Mouse (Mus musculus): Measurements from ENCODE around the gene Ociad1. TPM values are rescaled to one million over a fixed set of nuclear protein-coding genes. Genes with fewer than 3 reads are reported as not detected.
A peak's percentile ranks its signal among the peaks of the same experiment; 100 is the strongest.

The Ociad1 gene
- polyA plus RNA-seq, 1 experiment from 2014 or later = 216 TPM

DNA sequence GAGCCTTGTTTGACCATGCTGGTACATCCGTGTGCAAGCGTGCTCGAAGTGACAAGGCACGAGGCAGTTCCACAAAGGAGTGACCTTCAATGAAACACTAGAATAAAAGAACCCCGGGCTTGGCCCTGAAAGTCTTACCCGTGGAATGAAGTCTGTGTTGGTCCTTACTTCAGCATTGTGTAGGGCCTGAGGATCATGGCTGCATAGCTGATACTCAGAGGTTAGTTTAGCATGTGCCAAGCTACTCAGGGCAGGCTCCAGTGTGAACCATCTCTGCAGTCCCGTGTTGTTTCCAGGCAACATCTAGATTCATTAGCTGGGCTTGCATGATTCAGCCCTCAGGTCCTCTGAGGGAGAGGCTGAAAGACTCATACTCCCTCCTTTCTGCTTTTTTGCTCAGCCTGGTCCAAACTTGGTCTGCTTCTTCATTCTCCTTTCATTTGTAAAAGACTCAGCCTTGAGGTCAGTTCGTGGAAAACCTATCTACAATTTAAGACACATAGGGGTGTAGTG is 48.2 kb downstream of the Ociad1 start, which contains the start of gene Ociad2:
Ociad2 (minus strand) TSS at position 306 of the 513 bp plus-strand sequence.
- Histone ChIP-seq H3K9me3 (no peaks in the 10 kb centered on the region), H3K4me3 (no peak within 1 kb of the TSS), H3K9ac (no peak within 1 kb of the TSS), H3K4me1 (peaks cover 12% of the 10 kb centered on the region; the same call in 1 of the 2 replicates), H3K27ac (no peak within 1 kb of the TSS), H3K36me3 (no peaks in the 10 kb centered on the region), H3K27me3 (no peaks in the 10 kb centered on the region), H3K4me2 (no peak within 1 kb of the TSS)
- WGBS = 83% methylated on average over 8 of the region's 8 CpGs
- no peak for ATAC-seq (ENCODE audit: insufficient number of reproducible peaks, insufficient read depth, low FRiP score, low TSS enrichment, low read depth)

DNA sequence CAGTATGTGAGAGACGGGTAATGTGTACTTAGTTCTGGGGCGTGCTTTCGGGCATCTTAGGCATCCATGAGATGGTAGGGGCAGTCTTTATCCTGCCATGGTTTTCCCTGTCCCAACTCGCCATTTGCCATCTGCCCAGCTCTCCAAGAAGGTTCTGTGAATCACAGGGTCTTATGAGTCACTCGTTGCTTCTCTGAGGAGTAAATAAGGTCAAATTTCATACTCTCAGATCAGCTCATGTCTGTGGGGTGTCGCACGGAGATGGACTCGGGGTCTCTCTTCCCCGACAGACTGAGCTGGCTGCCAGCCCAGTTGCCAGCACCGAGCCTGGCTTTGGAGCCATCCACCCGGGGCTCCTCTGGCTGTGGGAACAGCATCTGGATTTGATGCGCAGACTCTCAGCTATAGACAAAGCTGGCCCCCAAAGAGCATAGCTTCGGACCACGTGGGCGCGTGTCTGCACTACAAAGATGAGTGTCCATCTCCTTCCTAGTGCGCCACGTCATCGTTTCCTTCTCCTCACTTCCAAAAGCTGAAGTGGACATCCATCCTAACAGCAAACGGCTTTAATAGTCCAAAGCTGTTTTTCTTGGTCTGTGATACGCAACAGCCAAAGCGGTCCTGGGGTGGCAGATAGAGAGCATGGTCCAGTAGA is 50.2 kb downstream of the Ociad1 start:
- Histone ChIP-seq H3K4me2 (no peak overlapping the region), H3K9me3 (no peaks in the 10 kb centered on the region), H3K27ac (no peak overlapping the region), H3K27me3 (0 out of 2 replicates have a peak, but pooled peaks cover 4% of the 10 kb centered on the region), H3K36me3 (no peaks in the 10 kb centered on the region), H3K9ac (no peak overlapping the region), H3K4me1 (peaks cover 6% of the 10 kb centered on the region; the same call in 1 of the 2 replicates), H3K4me3 (no peak overlapping the region)
- 69% methylated on average over 22 of the region's 22 CpGs for WGBS
- ATAC-seq (ENCODE audit: insufficient number of reproducible peaks, insufficient read depth, low FRiP score, low TSS enrichment, low read depth) = no peak

DNA sequence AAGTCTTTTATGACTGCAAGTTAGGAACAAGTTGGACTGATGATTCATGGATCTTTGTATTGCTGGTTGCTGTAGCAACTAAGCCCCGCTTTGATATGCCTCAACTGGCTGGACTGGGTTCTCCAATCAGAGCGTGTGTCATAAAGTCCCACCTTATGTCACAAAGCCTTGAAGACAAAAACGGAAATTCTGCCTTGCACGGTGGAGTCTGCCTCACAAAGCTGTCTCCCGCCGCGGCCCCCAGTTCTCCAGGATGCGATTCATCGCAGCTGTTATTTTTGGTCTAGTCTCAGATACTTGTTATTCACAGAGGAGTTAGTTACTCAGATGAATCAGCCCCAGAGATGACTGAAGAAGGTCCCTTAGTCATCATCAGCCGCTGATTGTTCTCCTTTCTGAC is 51.7 kb downstream of the Ociad1 start:
- Histone ChIP-seq H3K4me1 (no peaks in the 10 kb centered on the region), H3K36me3 (no peaks in the 10 kb centered on the region), H3K4me2 (no peak overlapping the region), H3K27ac (no peak overlapping the region), H3K9ac (no peak overlapping the region), H3K27me3 (0 out of 2 replicates have a peak, but pooled peaks cover 4% of the 10 kb centered on the region), H3K4me3 (no peak overlapping the region), H3K9me3 (no peaks in the 10 kb centered on the region)
- WGBS = 75% methylated on average over 10 of the region's 10 CpGs
- ATAC-seq (ENCODE audit: insufficient number of reproducible peaks, insufficient read depth, low FRiP score, low TSS enrichment, low read depth) = 0 out of 2 replicates have a peak, but pooled peaks have one; percentile 32

DNA sequence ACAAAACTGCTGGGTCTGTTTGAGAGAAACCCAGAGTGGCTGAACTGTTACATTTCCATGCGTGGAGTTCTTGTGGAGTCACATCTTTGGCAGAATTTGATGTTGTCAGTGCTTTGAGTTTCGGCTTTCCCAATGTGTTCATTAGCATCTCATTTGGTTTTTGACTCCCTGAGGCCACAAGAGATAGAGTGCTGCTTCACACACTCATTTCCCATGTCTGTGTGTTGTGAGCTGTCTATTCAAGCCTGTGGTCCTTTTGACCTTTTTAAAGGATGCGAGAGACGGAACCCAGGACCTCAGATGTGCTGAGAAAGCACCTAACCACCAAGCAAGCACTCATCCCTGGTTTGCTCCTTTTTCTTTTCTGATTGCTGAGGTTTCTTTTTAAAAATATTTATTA is 52.7 kb downstream of the Ociad1 start:
- Histone ChIP-seq H3K27me3 (0 out of 2 replicates have a peak, but pooled peaks cover 4% of the 10 kb centered on the region), H3K4me1 (no peaks in the 10 kb centered on the region), H3K27ac (no peak overlapping the region), H3K36me3 (no peaks in the 10 kb centered on the region), H3K9ac (no peak overlapping the region), H3K4me3 (no peak overlapping the region), H3K4me2 (no peak overlapping the region), H3K9me3 (no peaks in the 10 kb centered on the region)
- no peak for ATAC-seq (ENCODE audit: insufficient number of reproducible peaks, insufficient read depth, low FRiP score, low TSS enrichment, low read depth)
- 91% methylated on average over 4 of the region's 4 CpGs for WGBS

DNA sequence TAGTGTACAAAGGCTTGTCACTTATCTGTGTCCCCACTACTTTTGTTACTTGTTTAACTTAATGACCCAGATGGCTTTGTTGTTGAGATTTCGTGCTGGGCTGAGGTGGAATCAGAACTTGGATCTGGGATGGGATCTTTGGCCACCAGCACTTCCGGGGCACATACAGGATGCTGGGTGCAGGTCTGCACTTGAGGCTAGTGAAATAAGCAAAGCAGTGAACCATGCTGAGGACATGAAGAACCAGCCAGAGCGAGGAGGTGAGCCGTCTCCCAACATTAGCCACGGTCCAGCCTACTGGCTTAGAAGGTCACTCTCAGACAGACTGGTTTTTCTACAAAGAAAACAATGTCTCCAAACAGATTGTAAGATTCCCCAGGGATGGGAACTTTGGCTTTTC is 56.9 kb downstream of the Ociad1 start:
- Histone ChIP-seq H3K4me2 (no peak overlapping the region), H3K27ac (no peak overlapping the region), H3K4me3 (no peak overlapping the region), H3K36me3 (no peaks in the 10 kb centered on the region), H3K4me1 (0 out of 2 replicates have a peak, but pooled peaks cover under 1% of the 10 kb centered on the region), H3K9me3 (no peaks in the 10 kb centered on the region), H3K27me3 (0 out of 2 replicates have a peak, but pooled peaks cover 4% of the 10 kb centered on the region), H3K9ac (no peak overlapping the region)
- no peak for ATAC-seq (ENCODE audit: insufficient number of reproducible peaks, insufficient read depth, low FRiP score, low TSS enrichment, low read depth)
- WGBS = 46% methylated on average over 5 of the region's 5 CpGs

DNA sequence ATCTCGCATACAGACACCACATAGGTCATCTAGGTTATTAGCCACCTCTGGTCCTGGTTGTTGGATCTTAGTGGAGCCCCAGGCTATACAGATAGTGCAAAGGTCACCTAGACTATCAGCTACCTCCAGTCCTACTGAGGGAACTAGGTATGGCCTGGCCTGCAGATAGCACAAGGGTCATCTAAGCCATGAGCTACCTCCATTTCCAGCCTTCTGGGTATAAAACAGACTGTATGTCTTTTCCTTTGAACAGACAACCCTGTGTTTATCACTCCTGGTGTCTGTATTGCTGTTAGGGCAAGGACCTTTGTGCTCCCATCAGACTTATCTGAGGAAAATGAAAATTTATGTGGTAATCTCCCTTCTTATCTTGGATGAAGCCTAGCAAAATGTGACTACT is 59.2 kb downstream of the Ociad1 start:
- no peak overlapping the region for H3K4me2 ChIP-seq
- H3K36me3 ChIP-seq = no peaks in the 10 kb centered on the region
- no peak overlapping the region for H3K4me3 ChIP-seq
- no peak for ATAC-seq (ENCODE audit: insufficient number of reproducible peaks, insufficient read depth, low FRiP score, low TSS enrichment, low read depth)
- H3K9me3 ChIP-seq = no peaks in the 10 kb centered on the region
- H3K9ac ChIP-seq = no peak overlapping the region
- 0 out of 2 replicates have a peak, but pooled peaks cover 4% of the 10 kb centered on the region for H3K4me1 ChIP-seq
- H3K27me3 ChIP-seq = 0 out of 2 replicates have a peak, but pooled peaks cover 4% of the 10 kb centered on the region
- no peak overlapping the region for H3K27ac ChIP-seq
- WGBS = 90% methylated on average over 1 of the region's 1 CpGs

DNA sequence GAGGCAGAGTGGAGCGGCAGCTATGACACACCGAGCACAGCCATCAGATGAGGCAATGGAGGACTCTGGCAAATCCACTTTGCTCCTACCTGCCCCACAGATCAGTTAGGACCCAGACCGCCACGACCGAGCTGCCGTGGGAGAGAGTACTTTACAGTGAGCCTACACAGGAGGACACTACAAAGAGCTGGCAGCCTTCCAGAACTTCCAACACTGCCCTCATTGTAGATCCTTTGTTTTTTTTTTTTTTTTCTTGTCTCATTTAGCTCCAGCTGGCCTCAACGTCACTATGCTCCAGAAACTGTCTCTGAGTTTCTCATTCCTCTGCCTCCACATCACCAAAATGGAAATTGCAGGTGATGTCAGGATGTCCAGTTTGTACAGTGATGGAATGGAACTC is 60.9 kb downstream of the Ociad1 start:
- Histone ChIP-seq H3K9me3 (no peaks in the 10 kb centered on the region), H3K4me3 (no peak overlapping the region), H3K4me2 (no peak overlapping the region), H3K27me3 (no peaks in the 10 kb centered on the region), H3K4me1 (0 out of 2 replicates have a peak, but pooled peaks cover 4% of the 10 kb centered on the region), H3K36me3 (no peaks in the 10 kb centered on the region), H3K27ac (no peak overlapping the region), H3K9ac (no peak overlapping the region)
- 63% methylated on average over 7 of the region's 7 CpGs for WGBS
- ATAC-seq (ENCODE audit: insufficient number of reproducible peaks, insufficient read depth, low FRiP score, low TSS enrichment, low read depth) = no peak

DNA sequence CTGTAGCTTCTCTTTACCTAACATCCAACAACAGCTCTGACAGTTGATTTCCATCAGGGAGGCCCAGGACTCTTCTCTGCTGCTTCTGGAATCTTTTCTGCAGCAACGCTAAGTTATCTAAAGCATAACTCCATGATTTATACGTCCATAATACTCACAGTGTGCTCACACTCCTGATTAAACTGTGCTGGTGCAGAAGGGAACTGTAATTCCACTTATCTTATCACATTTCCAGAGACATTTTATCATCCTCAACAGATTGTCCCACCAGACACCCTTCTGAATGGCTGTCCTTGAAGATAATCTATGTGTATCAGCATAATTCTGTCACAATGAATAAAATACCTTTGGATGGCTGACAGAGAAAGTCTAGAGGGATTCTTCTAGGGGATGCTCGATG is 61.4 kb downstream of the Ociad1 start:
- no peak overlapping the region for H3K27ac ChIP-seq
- no peaks in the 10 kb centered on the region for H3K9me3 ChIP-seq
- no peak for ATAC-seq (ENCODE audit: insufficient number of reproducible peaks, insufficient read depth, low FRiP score, low TSS enrichment, low read depth)
- no peaks in the 10 kb centered on the region for H3K36me3 ChIP-seq
- 76% methylated on average over 3 of the region's 3 CpGs for WGBS
- no peak overlapping the region for H3K4me2 ChIP-seq
- no peak overlapping the region for H3K9ac ChIP-seq
- H3K4me1 ChIP-seq = 0 out of 2 replicates have a peak, but pooled peaks cover 4% of the 10 kb centered on the region
- no peaks in the 10 kb centered on the region for H3K27me3 ChIP-seq
- H3K4me3 ChIP-seq = no peak overlapping the region

DNA sequence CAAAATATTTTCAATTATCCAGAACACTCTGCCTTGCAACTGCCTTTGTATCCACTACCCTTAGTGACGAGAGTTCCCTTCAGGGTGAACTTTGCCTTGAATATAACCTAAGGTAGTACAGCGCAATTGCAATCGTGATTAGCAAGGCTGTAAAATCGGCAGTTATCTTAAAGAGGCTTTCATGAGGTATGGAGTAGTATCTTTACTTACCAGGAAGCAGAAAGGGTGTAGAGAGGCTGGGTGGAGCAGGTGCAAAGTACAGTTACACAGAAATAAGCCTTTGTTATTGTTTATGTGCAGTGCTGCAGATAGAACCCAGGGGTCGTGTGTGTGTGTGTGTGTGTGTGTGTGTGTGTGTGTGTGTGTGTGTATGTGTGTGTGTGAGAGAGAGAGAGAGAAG is 62.8 kb downstream of the Ociad1 start:
- Histone ChIP-seq H3K36me3 (no peaks in the 10 kb centered on the region), H3K27ac (no peak overlapping the region), H3K4me2 (no peak overlapping the region), H3K4me1 (peaks cover 10% of the 10 kb centered on the region), H3K9ac (no peak overlapping the region), H3K27me3 (no peaks in the 10 kb centered on the region), H3K9me3 (no peaks in the 10 kb centered on the region), H3K4me3 (no peak overlapping the region)
- WGBS = 63% methylated on average over 5 of the region's 5 CpGs
- ATAC-seq (ENCODE audit: insufficient number of reproducible peaks, insufficient read depth, low FRiP score, low TSS enrichment, low read depth) = no peak

DNA sequence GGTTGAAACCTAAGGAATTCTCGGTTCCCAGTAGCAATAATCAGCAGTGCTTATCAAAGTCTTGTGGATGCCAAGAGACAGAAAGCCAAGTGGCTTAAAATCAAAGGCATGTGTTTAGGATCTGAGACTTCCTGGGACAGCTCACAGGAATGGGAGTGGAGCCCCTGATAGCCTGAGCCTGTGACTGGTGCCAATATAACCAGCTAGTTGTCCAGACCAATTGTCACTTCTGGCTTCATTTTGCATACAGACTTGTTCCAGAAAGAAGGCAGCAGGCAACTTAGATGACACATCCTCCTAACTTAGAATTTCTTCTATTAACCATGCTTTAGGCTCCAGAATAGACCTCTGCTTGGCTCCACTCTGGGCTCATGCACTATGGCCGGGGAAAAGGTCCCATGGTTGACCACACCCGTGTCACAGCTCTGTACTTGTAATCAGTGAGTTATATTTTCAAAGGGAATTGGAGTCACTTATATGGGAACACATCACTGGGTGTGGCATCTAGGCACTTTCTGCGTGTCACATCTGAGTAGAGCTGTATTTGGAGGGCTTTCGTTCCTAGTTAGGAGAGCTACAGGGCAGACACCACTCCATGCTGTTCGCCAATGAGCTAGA is 66.7 kb downstream of the Ociad1 start:
- Histone ChIP-seq H3K27me3 (no peaks in the 10 kb centered on the region), H3K36me3 (no peaks in the 10 kb centered on the region), H3K27ac (no peak overlapping the region), H3K4me3 (no peak overlapping the region), H3K4me2 (peak overlapping the region; percentile 45; the same call in 1 of the 2 replicates), H3K9ac (no peak overlapping the region), H3K4me1 (peaks cover 10% of the 10 kb centered on the region), H3K9me3 (no peaks in the 10 kb centered on the region)
- ATAC-seq (ENCODE audit: insufficient number of reproducible peaks, insufficient read depth, low FRiP score, low TSS enrichment, low read depth) = no peak
- 73% methylated on average over 6 of the region's 6 CpGs for WGBS

DNA sequence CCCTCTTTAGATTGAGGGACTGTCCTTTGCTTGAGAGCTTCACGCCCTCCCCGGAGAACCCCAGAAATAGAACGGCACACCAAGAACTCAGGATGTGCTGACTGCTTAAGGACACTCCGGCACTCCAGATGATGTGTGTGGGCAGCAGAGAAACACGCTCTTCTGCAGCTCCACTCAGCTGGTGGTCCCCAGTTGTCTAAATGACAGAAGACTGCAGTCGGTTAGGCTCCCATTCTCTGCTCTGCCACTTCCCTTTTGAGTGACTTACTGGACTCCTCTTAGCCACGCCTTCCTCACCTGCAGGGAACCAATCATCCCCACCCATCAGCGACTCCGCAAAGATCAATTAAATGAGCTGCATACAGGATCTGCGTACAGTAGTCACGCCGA is 67.2 kb downstream of the Ociad1 start:
- Histone ChIP-seq H3K9ac (no peak overlapping the region), H3K4me1 (peaks cover 7% of the 10 kb centered on the region), H3K9me3 (no peaks in the 10 kb centered on the region), H3K27ac (no peak overlapping the region), H3K4me3 (no peak overlapping the region), H3K27me3 (no peaks in the 10 kb centered on the region), H3K36me3 (no peaks in the 10 kb centered on the region), H3K4me2 (peak overlapping the region; percentile 45)
- ATAC-seq (ENCODE audit: insufficient number of reproducible peaks, insufficient read depth, low FRiP score, low TSS enrichment, low read depth) = no peak
- WGBS = 30% methylated on average over 12 of the region's 12 CpGs

DNA sequence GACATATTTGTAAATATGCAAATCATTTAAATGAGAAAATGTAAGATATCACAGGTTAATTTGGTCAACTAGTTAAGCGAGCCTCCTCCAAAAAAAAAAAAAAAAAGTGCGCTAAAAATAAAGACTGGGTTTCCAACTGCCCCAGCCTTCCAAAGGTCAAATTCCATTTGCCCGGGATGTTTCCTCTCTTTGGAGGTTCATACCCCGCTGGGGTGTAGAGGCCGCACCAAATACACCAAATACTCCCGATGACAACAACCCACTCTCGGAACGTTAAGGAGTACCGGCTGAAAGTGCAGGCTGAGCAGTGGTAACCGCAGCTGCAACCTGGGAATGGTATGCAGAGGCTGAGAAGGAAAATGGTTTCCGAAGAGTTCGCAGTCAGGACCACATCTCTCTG is 67.7 kb downstream of the Ociad1 start:
- Histone ChIP-seq H3K4me1 (peaks cover 6% of the 10 kb centered on the region), H3K36me3 (no peaks in the 10 kb centered on the region), H3K9ac (no peak overlapping the region), H3K4me3 (0 out of 2 replicates have a peak overlapping the region, but pooled peaks have one; percentile 13), H3K4me2 (peak overlapping the region; percentile 45), H3K9me3 (no peaks in the 10 kb centered on the region), H3K27me3 (no peaks in the 10 kb centered on the region), H3K27ac (no peak overlapping the region)
- no peak for ATAC-seq (ENCODE audit: insufficient number of reproducible peaks, insufficient read depth, low FRiP score, low TSS enrichment, low read depth)
- WGBS = 20% methylated on average over 12 of the region's 12 CpGs

Measured in embryonic facial prominence, embryonic 13.5 days (tissue).